Mouse (Mus musculus) limb, embryonic 14.5 days (tissue): ENCODE data around the gene Ccdc60. TPM values are rescaled to one million over a fixed set of nuclear protein-coding genes. Genes with fewer than 3 reads are reported as not detected.

Experiments
- ATAC-seq: fragments of 200-750 bp; cut with Nextera tagmentation; 2 replicates; pipeline ENCODE4 v1.8.0; 2017; ENCODE audit warnings: low read depth, moderate number of reproducible peaks, moderate TSS enrichment; ENCODE audit not compliant: low FRiP score
- DNase-seq: peaks from one replicate; pipeline ENCODE4 v3.0.0-alpha.2; 2015; ENCODE audit warnings: low spot score
- H3K27ac ChIP-seq: fragments of 300-500 bp; sonication (generic); replicated peaks from 2 replicates; pipeline ENCODE4 v1.5.1; 2014; ENCODE audit warnings: low read depth, mild to moderate bottlenecking, low read length, moderate library complexity, mixed read lengths
- H3K27me3 ChIP-seq: fragments of 300-500 bp; sonication (generic); 2 replicates; pipeline ENCODE4 v1.6.1; 2014; ENCODE audit warnings: low read length, mixed read lengths; ENCODE audit not compliant: control insufficient read depth, insufficient read depth
- H3K36me3 ChIP-seq: fragments of 300-500 bp; sonication (generic); 2 replicates; pipeline ENCODE4 v1.6.1; 2014; ENCODE audit warnings: mild to moderate bottlenecking, low read length, moderate library complexity, mixed read lengths; ENCODE audit not compliant: control insufficient read depth, insufficient read depth
- H3K4me1 ChIP-seq: fragments of 300-500 bp; sonication (generic); 2 replicates; pipeline ENCODE4 v1.6.1; 2014; ENCODE audit warnings: antibody characterized with exemption, low read length, mixed read lengths; ENCODE audit not compliant: control insufficient read depth, insufficient read depth
- H3K4me2 ChIP-seq: fragments of 300-500 bp; sonication (generic); replicated peaks from 2 replicates; pipeline ENCODE4 v1.6.1; 2014; ENCODE audit warnings: low read depth, mild to moderate bottlenecking, low read length, moderate library complexity; ENCODE audit not compliant: severe bottlenecking
- H3K4me3 ChIP-seq: fragments of 300-500 bp; sonication (generic); replicated peaks from 2 replicates; pipeline ENCODE4 v1.5.1; 2014; ENCODE audit warnings: low read length
- H3K9ac ChIP-seq: fragments of 300-500 bp; sonication (generic); 2 replicates; pipeline ENCODE4 v1.6.1; 2014; ENCODE audit warnings: mild to moderate bottlenecking, low read depth, low read length, moderate library complexity; ENCODE audit not compliant: severe bottlenecking
- H3K9me3 ChIP-seq: fragments of 300-500 bp; sonication (generic); 2 replicates; pipeline ENCODE4 v1.6.1; 2016; ENCODE audit warnings: low read length; ENCODE audit not compliant: control insufficient read depth
- POLR2A ChIP-seq: fragments of 200-500 bp; IDR thresholded peaks from 2 replicates; pipeline ENCODE4 v1.8.0; 2012; ENCODE audit warnings: inconsistent platforms, mild to moderate bottlenecking, moderate library complexity, borderline replicate concordance; ENCODE audit not compliant: insufficient read depth, insufficient read length; ENCODE audit errors: extremely low read depth
- WGBS: fragments of 180-500 bp; shearing (Covaris S2); extraction: QIAGEN DNeasy Blood & Tissue Kit; methylation state at CpG from one replicate; pipeline ENCODE4 v1.1.7; 2014; 5-methylcytosine and 5-hydroxymethylcytosine counted together
- polyA plus RNA-seq, 2 experiments: library from polyadenylated mRNA; depleted of rRNA in 1 of 2; stranded (reverse) in 1 of 2; unstranded in 1 of 2; fragments of >200 nt; fragmentation: Nextera tagmentation in 1 of 2; extraction: Ambion mirVana in 1 of 2; gene quantifications; 2 replicates each; pipeline versions ENCODE4 v1.2.1 to v1.2.3; 2012 to 2014

Gene Ccdc60
- polyA plus RNA-seq, 2 experiments: 0.80 to 1.4 TPM

GRCm38 (mm10) chr5:116285532-116286176 lies 3.1 kb downstream of the Ccdc60 start:
- no peaks in the 10 kb centered on the region for H3K36me3 ChIP-seq
- TF ChIP-seq POLR2A: no peak
- no peaks in the 10 kb centered on the region for H3K27me3 ChIP-seq
- WGBS: 27% methylated on average over 14 of the region's 15 CpGs
- ATAC-seq (no peak), DNase-seq (no peak)
- H3K4me1 ChIP-seq: peaks cover 19% of the 10 kb centered on the region; the same call in 1 of the 2 replicates
- H3K27ac ChIP-seq: no peak overlapping the region
- H3K4me3 ChIP-seq: no peak overlapping the region
- no peak overlapping the region for H3K9ac ChIP-seq
- H3K9me3 ChIP-seq: no peaks in the 10 kb centered on the region; the same call in 1 of the 2 replicates
- H3K4me2 ChIP-seq: no peak overlapping the region

- Histone ChIP-seq H3K4me3 (no peak overlapping the region), H3K36me3 (no peaks in the 10 kb centered on the region), H3K4me2 (no peak overlapping the region), H3K27me3 (no peaks in the 10 kb centered on the region), H3K27ac (no peak overlapping the region), H3K9ac (no peak overlapping the region), H3K9me3 (peaks cover 9% of the 10 kb centered on the region; the same call in 1 of the 2 replicates), H3K4me1 (peaks cover 1% of the 10 kb centered on the region; the same call in 1 of the 2 replicates)
- no peak for TF ChIP-seq POLR2A
- ATAC-seq (no peak), DNase-seq (no peak)
Observed at GRCm38 (mm10) chr5:116280518-116280917, 8.3 kb downstream of the Ccdc60 start.

- no peaks in the 10 kb centered on the region for H3K36me3 ChIP-seq
- H3K27me3 ChIP-seq: no peaks in the 10 kb centered on the region
- no peak overlapping the region for H3K9ac ChIP-seq
- H3K4me2 ChIP-seq: no peak overlapping the region
- no peak overlapping the region for H3K27ac ChIP-seq
- ATAC-seq (no peak), DNase-seq (no peak)
- peaks cover 9% of the 10 kb centered on the region; the same call in 1 of the 2 replicates for H3K9me3 ChIP-seq
- 81% methylated on average over 17 of the region's 17 CpGs for WGBS
- H3K4me3 ChIP-seq: no peak overlapping the region
- no peak for TF ChIP-seq POLR2A
- H3K4me1 ChIP-seq: peaks cover 4% of the 10 kb centered on the region; the same call in 1 of the 2 replicates
Observed at GRCm38 (mm10) chr5:116278436-116278918, 10.3 kb downstream of the Ccdc60 start.

- Histone ChIP-seq H3K9ac (no peak overlapping the region), H3K27me3 (no peaks in the 10 kb centered on the region), H3K27ac (no peak overlapping the region), H3K4me3 (no peak overlapping the region), H3K4me1 (peaks cover 4% of the 10 kb centered on the region; the same call in 1 of the 2 replicates), H3K36me3 (no peaks in the 10 kb centered on the region), H3K4me2 (no peak overlapping the region), H3K9me3 (peaks cover 9% of the 10 kb centered on the region; the same call in 1 of the 2 replicates)
- no peak for ATAC-seq
- no peak for TF ChIP-seq POLR2A
- WGBS: 93% methylated on average over 4 of the region's 4 CpGs
- DNase-seq: no peak
Observed at GRCm38 (mm10) chr5:116277951-116278350, 10.8 kb downstream of the Ccdc60 start.

DNA sequence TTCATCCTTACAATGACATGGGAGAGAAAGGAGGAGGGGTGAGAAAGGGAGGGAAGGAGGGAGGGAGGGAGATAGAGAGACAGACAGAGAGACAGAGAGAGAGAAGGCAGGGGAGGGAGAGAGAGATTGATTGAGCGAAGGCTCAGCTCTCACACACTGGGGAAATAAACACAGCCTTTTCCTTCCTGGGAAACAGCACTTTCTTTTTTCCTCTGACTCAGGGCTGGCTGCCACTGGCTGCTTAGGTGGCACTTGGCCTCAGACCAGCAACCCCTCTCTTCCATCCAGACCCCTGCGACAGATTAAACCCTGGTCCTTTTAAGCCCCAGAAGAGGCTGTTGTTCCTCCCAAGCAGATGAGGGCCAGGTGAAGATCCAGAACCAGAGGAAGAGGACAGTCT lies 14.0 kb downstream of the Ccdc60 start:
- ATAC-seq: no peak
- no peak for DNase-seq
- Histone ChIP-seq H3K4me1 (peaks cover 10% of the 10 kb centered on the region), H3K4me3 (no peak overlapping the region), H3K27me3 (no peaks in the 10 kb centered on the region), H3K36me3 (no peaks in the 10 kb centered on the region), H3K4me2 (no peak overlapping the region), H3K27ac (no peak overlapping the region), H3K9me3 (peaks cover 9% of the 10 kb centered on the region; the same call in 1 of the 2 replicates), H3K9ac (no peak overlapping the region)
- no peak for TF ChIP-seq POLR2A
- WGBS: 75% methylated on average over 2 of the region's 2 CpGs
